Mouse (Mus musculus) gastrocnemius, postnatal 4 days (tissue): ENCODE data around the gene Mdga1. TPM values are rescaled to one million over a fixed set of nuclear protein-coding genes. Genes with fewer than 3 reads are reported as not detected.

Experiments used
- DNase-seq, 2 experiments: peaks; one replicate each; pipeline ENCODE4 v3.0.0; 2021 to 2022; ENCODE audit warnings: low spot score in 2 of 2, mixed read lengths in 2 of 2
- total RNA-seq, 2 experiments: library from RNA; stranded (reverse); gene quantifications; 2 replicates each; pipeline ENCODE4 v1.2.3; 2021

Mdga1 gene
- total RNA-seq, 2 experiments from 2014 or later: 33.5 to 43.2 TPM

- DNase-seq: no peak
These were observed 44.0 kb downstream of the Mdga1 start for GRCm38 (mm10) chr17:29925608-29926606.

- DNase-seq: no peak
These were observed 49.8 kb downstream of the Mdga1 start for GRCm38 (mm10) chr17:29920089-29920488.

GRCm38 (mm10) chr17:29919552-29919920, 50.4 kb downstream of the Mdga1 start:
- DNase-seq: no peak

- no peak for DNase-seq
These were observed 50.9 kb downstream of the Mdga1 start for GRCm38 (mm10) chr17:29918791-29919551.

- DNase-seq: no peak
These were observed 52.9 kb downstream of the Mdga1 start for GRCm38 (mm10) chr17:29916968-29917367.

- DNase-seq: no peak
These were observed 54.1 kb downstream of the Mdga1 start for GRCm38 (mm10) chr17:29915820-29916219.

- no peak for DNase-seq
These were observed 56.5 kb downstream of the Mdga1 start for GRCm38 (mm10) chr17:29913301-29913965.

- DNase-seq: no peak
These were observed 57.2 kb downstream of the Mdga1 start for GRCm38 (mm10) chr17:29912733-29913132.

GRCm38 (mm10) chr17:29909031-29909430, 60.9 kb downstream of the Mdga1 start:
- DNase-seq: no peak

- no peak for DNase-seq
These were observed 65.2 kb downstream of the Mdga1 start for GRCm38 (mm10) chr17:29904694-29905093.

GRCm38 (mm10) chr17:29902406-29903155, 67.3 kb downstream of the Mdga1 start:
- DNase-seq: no peak

GRCm38 (mm10) chr17:29900289-29900688, 69.6 kb downstream of the Mdga1 start:
- DNase-seq: no peak

GRCm38 (mm10) chr17:29896181-29897054, 73.5 kb downstream of the Mdga1 start:
- peak in 1 of 2 experiments; percentile 51 for DNase-seq

GRCm38 (mm10) chr17:29895566-29895965, 74.3 kb downstream of the Mdga1 start:
- DNase-seq: no peak

- no peak for DNase-seq
These were observed 74.9 kb downstream of the Mdga1 start for GRCm38 (mm10) chr17:29894965-29895364.

GRCm38 (mm10) chr17:29890451-29891110, 79.3 kb downstream of the Mdga1 start:
- DNase-seq: no peak

GRCm38 (mm10) chr17:29888981-29889980, 80.6 kb downstream of the Mdga1 start:
- peak; percentile 40 to 58 for DNase-seq
